Mouse (Mus musculus) frontal cortex, postnatal 25 days (tissue): ENCODE data around the gene Tex29.
"Not testable (repeated sequence)": the region's sequence is repeated elsewhere in the genome, so short reads cannot be mapped to it uniquely, and the experiment has no call there.

Experiments
- DNase-seq, 2 experiments: peaks; one replicate each; pipeline ENCODE4 v3.0.0; 2022; ENCODE audit warnings: low spot score in 2 of 2

Tex29 gene

GRCm38 (mm10) chr8:11831939-11832338 is 8.3 kb upstream of the Tex29 start:
- no peak for DNase-seq

DNA sequence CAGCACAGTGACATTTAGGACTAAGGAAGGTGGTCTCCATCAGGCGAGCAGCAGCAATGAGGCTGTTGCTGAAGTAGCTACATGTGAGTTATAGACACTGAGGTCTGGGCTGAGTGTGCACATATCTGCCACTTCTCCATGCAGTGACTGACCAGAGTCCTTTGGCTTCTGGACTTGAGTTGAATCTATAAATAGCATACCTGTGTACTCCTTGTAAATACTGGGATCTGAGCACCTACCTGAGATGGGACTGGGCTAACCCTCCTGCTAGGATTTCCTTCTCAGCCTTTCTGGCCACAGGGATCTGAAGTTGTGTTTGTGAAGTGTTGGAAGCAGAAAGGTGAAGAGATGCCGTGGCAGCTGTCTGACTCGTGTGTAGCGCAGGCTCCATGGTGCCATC is 7.1 kb upstream of the Tex29 start:
- DNase-seq: no peak

DNA sequence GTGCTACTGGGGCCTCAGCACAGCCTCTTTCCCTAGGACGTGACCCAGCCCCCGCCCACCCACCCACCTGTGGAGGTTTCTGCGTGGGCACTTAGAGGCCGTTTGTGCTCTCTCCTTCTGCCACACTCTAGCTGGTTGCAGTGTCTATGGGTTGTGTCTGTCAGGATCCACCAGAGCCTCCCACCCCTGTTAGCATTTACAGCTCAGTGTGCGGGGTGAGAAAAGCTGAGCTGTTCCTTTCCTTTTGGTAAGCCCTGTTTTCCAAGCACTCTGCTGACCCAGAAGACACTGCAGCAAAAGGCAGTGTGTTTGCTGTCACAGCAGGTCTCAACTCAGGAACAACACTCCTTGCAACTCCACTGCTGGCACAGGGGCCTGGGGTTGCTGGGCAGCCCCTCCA is 6.1 kb upstream of the Tex29 start:
- DNase-seq: no peak

DNA sequence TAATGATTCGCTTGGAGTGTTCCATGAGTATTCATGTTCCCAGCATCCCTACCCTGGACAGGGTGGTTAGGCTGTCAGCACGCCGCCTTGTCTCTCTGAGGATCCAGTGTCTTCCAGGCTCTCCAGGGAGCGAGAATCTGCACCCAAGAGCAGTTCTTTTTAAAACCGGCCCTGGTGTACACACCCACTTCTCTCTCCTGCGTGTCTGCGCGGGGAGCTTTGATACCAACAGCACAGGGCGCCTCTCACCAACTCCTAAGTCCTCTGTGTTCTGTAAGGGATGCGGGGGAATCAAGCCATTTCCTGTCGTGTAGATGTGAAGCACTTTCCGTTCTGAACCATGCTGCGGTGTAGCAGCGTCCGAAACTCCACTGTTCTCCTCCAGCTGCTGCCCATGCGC is 5.6 kb upstream of the Tex29 start:
- no peak for DNase-seq

DNA sequence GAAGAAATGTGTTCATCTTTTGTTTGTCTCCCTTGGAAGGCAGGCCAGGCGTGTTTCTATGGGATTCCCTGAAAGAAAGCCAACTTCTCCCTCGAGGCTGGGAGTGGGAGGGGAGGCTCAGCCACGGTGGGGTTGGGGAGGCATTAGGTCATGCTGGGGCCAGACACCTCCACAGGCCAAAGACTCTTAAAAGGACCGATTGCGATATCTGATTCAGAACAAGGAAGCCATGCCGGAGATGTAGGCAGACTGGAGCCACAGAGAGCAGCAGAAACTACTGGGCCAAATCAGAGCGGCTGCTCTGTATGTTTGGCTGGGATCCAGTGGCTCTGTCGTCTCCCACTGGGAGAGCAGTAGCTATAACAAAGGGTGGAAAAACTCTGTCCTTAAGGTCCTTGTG is 1.3 kb downstream of the Tex29 start:
- DNase-seq: no peak

DNA sequence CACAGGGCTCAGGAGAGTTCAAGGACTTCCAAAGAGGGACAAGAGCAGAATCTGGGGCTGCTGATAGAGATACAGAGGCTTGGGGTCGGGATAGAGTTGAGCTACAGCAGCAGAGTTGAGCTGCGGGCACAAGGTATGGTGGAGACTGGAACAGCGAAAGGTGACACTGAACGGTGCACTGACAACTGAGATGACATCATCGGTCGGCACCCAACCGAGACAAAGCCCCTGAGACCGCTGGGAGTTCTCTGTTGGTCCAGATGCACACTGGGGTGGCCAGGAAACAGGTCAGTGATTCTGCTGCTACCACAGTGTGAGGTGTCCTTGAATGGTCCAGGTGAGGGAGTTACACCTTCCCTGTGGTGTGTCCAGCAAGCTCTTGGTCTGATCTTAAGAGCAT is 2.5 kb downstream of the Tex29 start:
- DNase-seq: no peak

DNA sequence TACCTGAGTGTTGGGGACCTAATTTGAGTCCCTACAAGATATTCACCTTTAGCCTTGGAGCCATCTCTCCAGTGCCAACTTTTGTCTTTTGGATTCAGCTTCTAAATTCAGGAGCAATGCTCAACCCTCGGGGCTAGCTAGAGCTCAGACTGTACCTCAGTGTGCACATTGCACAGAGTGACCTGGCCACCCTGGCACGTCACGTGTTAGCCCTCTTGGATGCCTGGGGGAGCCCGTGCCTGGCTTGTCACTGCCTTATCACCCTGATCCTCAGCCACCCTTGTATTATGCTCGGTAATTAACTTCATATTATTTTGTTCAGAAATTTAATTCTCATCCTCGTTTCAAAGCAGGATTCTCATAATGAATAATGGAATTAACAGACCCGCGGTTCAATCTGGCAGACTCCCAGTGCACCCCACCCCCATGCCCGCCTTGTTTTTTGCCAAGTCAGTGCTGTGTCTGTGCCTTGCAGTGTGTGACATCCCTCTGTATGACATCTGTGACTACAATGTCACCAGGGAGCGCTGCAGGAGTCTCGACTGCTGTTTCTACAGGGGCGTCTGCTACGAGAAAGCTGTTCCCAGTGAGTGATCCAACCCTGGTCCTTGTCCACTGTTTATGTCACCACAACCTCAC is 3.5 kb downstream of the Tex29 start:
- DNase-seq: no peak

DNA sequence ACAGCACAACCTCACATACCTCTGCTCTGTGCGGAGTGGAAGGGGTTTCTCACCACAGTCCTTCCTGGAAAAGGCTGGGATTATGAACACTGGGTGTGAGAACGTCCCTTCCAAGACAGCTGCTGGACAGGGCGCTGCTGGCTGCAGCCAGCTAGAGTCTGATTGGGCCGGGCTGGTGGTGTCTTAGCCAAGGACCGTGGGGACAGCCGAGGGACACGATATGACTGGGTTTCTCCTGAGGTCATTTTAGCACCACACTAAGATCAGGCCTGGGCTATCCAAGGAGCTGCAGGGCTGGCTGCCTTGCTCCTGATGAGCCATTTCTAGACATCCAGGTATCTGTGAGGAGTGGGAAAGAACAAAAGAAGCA is 4.0 kb downstream of the Tex29 start:
- DNase-seq: no peak

DNA sequence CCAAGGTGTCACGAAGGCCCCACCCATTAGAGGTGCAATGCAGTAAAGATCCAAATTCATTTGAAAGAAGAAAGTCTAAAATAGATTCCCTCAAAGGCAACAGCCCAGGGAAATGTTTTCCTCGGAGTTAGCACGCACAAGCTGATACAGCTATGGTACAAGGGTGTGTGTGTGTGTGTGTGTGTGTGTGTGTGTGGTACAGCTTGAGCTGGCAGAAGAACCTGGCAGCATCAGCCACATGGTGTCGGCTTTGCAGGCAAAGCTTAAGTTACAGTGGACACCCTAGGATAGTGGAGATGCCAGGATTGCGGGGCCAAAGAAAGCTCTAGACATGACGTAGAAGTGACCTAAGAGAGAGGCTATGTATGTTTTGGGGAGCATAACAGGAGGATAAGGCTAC is 6.5 kb downstream of the Tex29 start:
- no peak for DNase-seq

GRCm38 (mm10) chr8:11867832-11868231 is 27.6 kb downstream of the Tex29 start:
- no peak for DNase-seq

GRCm38 (mm10) chr8:11874227-11874626 is 34.0 kb downstream of the Tex29 start:
- not testable (repeated sequence) for DNase-seq

DNA sequence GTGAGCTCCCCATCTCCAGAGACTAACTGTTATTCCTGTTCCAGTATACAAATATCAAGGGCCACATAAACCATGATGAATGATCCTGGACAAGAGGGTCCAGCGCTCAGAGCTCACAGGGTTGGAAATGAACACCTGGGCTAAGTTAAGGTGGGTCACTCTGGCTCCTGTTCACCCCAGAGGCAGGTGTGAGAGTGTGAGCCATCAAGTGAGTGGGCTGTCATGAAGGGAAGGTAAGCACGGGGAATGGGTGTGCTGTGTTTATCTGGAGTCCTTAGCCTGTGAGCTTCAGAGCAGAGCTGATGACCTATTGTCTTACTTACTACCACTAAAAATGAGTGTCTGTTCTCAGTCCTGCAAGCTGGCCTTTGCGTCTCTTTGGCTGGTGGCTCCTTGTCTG is 44.4 kb downstream of the Tex29 start:
- DNase-seq: no peak

- no peak for DNase-seq
Observed at GRCm38 (mm10) chr8:11885881-11886699, 45.8 kb downstream of the Tex29 start.

GRCm38 (mm10) chr8:11886824-11887223 is 46.5 kb downstream of the Tex29 start:
- no peak for DNase-seq

GRCm38 (mm10) chr8:11889156-11890018 is 49.1 kb downstream of the Tex29 start:
- no peak for DNase-seq

DNA sequence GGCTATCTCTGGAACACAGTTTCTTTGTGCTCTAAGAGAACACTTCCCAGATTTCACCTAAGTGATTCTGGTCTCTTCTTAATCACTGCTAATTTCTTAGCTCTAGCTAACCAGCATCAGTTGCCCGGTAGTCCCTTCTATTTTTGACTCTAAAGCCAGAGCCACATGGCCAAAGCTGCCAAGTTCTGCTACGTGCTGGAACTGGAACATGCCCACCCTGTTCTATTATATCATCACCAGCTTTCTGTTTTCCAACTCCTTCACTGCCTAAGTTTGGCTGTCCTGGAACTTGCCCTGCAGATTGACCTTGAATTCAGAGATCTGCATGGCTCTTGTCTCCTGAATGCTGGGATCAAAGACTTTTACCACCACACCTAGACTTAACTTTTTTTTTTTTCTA is 52.5 kb downstream of the Tex29 start:
- no peak for DNase-seq

- DNase-seq: no peak
Observed at GRCm38 (mm10) chr8:11896022-11896662, 55.9 kb downstream of the Tex29 start.

GRCm38 (mm10) chr8:11896677-11897076 is 56.4 kb downstream of the Tex29 start:
- DNase-seq: no peak

GRCm38 (mm10) chr8:11898814-11899213 is 58.5 kb downstream of the Tex29 start:
- no peak for DNase-seq
